Mouse (Mus musculus): ENCODE results near the gene Ralgapa2.

The Ralgapa2 gene

GRCm38 (mm10) chr2:146256321-146256875 lies 255.7 kb downstream of the Ralgapa2 start:
- DNase-seq: no peak

DNA sequence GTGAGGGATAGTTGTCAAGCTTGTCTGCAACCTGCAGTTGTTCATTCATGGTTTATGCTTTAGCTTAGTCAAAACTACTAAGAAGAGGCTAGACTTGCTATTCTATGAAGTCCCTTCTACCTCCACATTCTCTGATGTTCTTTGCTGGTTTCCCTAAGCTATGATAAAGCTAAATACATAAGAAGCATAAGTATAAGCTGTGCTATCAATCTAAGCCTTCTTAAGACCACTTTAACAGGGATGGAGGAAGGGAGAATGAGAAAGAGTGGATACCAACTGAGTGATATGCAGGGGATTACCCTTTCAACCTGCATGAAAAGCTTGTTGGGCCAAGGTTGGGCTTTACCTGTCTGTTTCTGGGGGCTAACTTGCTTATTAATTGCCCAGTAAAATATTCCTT lies 256.5 kb downstream of the Ralgapa2 start:
- DNase-seq: no peak

DNA sequence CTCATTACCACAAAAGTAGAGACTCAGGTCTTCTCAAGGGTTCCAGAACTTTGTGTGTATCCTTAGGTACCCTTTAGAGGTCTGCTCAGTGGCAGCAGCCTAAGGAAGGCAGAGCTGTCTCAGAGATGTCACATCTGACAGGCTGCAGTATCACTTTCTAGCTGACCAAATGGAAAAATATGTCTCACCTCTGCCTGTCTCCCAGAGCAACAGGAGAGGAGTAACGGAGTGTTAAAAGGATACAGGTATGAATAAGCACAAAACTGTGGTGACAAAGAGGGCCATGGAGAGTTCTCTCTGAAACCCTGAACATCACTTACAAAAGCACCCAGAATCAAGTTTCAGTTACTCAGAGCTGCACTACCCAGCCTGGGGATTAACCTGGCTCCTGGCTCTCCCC lies 257.8 kb downstream of the Ralgapa2 start:
- DNase-seq: no peak

GRCm38 (mm10) chr2:146250236-146250904 lies 261.8 kb downstream of the Ralgapa2 start:
- no peak for DNase-seq

DNA sequence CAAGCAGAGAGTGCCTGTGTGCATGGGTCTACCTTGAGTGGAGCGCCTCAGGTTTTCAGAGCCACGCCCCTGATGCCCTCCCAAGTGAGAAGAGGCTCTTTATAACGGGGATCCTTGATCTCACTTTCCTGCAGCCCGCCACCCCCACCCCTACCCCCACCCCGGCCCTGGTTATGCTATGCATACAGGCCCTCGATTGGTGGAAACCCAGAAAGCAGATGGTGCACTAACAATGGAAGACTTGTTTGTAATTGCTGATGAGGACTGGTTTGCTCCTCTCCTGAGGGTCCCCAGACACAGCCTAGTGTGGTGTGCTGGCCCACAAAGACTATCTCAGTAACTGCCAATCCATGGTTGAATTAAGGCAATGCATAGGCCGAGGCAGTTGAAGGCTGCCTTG lies 263.1 kb downstream of the Ralgapa2 start:
- no peak for DNase-seq

GRCm38 (mm10) chr2:146247576-146247975 lies 264.6 kb downstream of the Ralgapa2 start:
- no peak for DNase-seq

DNA sequence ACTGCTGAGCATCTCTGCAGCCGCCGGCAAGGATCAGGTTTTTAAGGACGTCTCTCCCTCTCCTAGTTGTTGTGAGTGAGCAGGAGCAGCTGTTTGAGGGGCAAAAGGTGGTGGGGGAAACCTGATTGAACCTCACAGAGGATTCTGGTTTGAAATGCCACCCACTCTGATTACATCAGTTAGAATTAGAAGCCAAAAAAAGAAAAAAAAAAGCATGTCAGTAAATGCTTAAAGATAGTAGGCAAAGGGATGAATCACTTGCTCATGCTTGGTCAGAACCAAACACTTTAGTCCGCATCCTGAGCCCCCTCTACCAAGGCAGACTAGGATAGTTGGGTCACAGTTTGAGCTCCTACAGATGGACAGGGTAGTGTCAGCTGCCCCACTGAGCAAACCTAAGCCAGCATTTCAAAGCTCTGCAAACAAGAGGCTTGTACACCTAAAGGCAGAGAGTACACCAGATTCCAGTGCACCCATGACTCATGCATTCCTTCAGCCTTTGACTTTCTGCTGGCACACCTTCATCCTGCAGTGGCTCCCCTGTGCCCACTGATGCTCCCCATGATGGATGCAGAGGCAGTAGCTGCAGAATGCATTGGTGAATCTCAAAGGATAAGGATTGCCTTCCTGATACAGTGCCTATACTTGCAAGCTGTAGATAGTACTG lies 265.6 kb downstream of the Ralgapa2 start:
- no peak for DNase-seq

DNA sequence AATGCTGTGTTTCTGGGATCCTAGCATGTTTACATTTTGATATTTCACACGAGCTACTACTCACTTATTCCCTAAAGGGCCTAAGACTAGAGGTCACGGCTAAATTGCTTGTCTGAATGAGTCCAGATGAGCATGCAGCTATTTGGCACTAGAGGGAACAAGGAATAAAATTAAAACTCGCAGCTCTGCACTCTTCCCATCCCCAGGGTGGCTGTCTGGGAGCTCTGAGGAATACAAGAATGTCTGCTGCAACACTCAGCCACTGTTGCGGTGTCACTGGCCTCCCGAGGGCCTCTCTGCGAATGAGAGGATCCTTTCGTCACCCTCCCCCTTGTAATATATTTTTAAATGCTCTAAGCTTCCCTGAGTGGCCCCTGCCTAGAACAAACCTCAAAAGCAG lies 266.7 kb downstream of the Ralgapa2 start:
- DNase-seq: no peak

DNA sequence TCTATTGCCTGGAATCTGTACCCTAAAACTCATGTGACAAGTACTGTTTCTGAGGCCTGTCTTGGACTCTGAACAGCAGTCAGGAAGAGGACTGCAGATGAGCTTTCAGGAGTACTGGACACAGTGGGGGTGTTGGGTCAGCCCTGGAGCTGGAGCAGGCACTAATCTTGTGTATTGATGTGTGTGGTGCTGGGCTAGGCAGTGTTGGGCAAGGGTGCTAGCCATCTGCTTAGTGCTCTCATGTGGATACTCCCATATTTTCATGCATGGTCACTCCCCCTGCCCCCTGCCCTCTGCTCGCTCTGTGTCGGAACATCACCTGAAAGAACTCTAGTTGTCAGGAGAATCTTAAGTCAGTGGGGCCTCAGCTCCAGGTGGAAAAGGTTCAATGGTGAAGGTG lies 268.1 kb downstream of the Ralgapa2 start:
- no peak for DNase-seq

GRCm38 (mm10) chr2:146239196-146239747 lies 272.9 kb downstream of the Ralgapa2 start:
- DNase-seq: no peak

DNA sequence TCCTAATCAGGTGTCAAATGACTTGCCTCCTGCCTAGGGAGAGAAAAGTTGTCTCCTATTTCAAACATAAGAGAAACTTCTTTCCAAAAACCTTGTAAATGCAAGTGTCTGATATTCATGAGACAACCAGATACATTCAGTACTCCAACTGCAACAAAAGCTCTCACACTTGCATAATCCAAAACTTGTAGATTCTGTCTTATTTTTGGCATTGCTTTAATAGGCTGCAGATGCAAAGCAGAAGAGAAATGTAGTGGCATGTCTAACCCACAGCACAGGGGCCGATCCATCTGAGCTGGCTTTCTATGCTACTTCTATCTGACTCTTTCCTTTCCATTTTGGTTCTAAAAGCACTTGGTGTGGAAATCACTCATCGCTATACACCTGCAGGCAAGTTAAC lies 280.7 kb downstream of the Ralgapa2 start:
- DNase-seq: no peak

DNA sequence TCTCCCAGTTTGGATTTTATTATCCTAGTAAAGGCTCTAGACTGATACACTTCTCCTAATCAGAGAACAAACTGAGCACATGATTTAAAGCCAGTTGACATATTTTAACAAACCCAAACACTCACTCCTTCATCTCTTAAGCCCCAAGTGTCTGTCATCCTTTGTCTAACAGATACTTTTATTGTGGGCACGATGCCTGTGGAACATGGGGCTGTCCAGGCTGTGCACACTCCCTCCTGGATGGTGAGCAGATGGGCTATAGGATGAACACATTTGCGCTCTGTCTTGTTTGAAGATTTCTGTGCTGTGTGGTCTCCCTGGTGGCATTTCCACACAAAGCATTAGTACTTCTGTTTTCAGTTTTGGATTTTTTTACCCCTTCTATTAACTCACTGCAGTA lies 283.7 kb downstream of the Ralgapa2 start:
- no peak for DNase-seq

GRCm38 (mm10) chr2:146227646-146228045 lies 284.5 kb downstream of the Ralgapa2 start:
- DNase-seq: no peak

DNA sequence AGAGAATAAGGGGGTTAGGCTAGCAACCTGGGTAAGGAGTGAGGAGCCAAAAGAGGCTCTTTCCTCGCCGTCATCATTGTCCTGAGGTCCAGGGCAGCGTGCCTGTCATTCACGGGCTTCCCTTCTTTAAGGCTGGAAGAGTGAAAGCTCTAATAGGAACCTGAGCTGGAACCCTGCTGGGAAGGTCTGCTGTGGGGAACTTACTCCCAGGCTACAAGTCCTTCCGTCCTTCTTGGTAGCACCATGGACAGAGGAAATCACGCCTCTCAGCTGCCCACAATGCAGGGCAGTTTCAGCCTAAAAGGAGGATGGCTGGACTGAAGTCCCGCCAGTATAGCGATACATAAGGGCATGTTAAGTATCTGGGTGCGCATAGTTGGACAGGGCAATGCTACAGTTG lies 285.7 kb downstream of the Ralgapa2 start:
- no peak for DNase-seq

DNA sequence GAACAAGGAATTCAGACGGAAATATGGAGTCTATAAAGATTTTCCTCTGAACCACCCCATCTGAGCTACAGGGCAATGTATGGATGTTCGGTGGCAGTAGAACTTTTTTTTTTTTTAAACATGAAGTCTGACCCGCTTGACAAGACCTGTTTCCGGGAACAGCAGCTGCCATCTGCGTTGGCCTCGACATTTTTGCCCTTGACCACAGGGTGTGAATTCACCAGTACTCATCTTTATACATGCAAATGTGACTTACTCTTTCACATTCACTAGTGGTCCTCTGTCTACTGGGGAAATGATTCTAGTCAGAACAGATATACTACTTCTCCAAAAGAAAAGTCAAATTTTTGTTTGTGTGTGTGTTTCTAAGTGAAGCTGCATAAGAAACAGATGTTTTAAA lies 286.3 kb downstream of the Ralgapa2 start:
- DNase-seq: no peak

- no peak for DNase-seq
Measured at GRCm38 (mm10) chr2:146224141-146224540, 288.0 kb downstream of the Ralgapa2 start.

DNA sequence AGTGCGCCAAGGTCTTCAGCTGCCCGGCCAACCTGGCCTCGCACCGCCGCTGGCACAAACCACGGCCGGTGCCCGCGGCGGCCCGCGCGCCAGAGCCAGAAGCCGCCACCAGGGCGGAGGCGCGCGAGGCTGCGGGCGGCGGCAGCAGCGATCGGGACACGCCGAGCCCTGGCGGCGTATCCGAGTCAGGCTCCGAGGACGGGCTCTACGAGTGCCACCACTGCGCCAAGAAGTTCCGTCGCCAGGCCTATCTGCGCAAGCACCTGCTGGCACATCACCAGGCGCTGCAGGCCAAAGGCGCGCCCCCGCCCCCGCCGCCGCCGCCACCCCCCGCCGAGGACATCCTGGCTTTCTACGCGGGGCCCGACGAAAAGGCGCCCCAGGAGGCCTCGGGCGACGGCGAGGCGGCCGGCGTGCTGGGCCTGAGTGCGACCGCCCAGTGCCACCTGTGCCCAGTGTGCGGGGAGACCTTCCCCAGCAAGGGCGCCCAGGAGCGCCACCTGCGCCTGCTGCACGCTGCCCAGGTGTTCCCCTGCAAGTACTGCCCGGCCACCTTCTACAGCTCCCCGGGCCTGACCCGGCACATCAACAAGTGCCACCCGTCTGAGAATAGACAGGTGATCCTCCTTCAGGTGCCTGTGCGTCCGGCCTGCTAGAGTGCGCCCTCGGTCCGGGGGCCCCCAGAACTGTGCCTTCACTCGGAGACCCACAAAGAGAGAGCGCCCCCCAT lies 288.8 kb downstream of the Ralgapa2 start:
- no peak for DNase-seq

- peak; percentile 5 for DNase-seq
Measured at GRCm38 (mm10) chr2:146222279-146223175, 289.6 kb downstream of the Ralgapa2 start.

- peak; percentile 10 for DNase-seq
Measured at GRCm38 (mm10) chr2:146221929-146222278, 290.2 kb downstream of the Ralgapa2 start.

- peak; percentile 9 for DNase-seq
Measured at GRCm38 (mm10) chr2:146221076-146221928, 290.8 kb downstream of the Ralgapa2 start, which contains the start of gene Insm1. Gene Insm1 (plus strand): TSS chr2:146221921.

DNA sequence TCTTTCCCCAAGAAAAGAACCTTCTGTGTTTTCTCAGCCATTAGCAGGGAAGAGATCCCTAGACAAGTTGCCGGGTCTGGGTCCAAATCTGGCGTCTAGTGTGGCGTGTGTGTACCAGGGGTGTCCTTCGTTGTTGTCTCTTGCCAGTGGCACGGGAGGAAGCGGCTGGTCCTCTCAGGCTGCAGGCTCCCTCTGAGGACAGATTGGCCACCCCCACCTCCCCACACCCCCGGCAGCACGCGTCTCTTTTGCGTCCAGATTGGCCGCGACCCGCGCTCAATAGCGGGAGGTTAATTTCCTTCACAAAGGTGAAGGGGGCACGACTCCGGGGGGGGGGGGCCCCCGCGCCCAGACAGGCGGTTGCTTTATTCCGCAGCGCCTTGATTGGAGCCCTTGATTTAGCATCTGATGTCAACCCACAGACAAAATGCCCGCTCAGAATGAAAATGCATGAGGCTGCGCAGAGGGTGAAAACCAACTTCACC lies 291.5 kb downstream of the Ralgapa2 start:
- no peak for DNase-seq

Data from thymus, postnatal 25 days (tissue).